Mouse (Mus musculus) common myeloid progenitor, adult 5-6 weeks (primary cell): ENCODE measurements around the gene Apbb2. TPM values are rescaled to one million over a fixed set of nuclear protein-coding genes. Genes with fewer than 3 reads are reported as not detected.

Experiments used
- ATAC-seq: replicated peaks from 2 replicates; pipeline ENCODE4 v1.8.0; 2016; ENCODE audit warnings: low read depth, mild to moderate bottlenecking, moderate TSS enrichment, inconsistent platforms; ENCODE audit not compliant: poor library complexity, severe bottlenecking
- total RNA-seq: library from RNA; stranded (forward); fragments of 200-1000, 187-1606 nt; gene quantifications from 2 replicates; pipeline ENCODE4 v1.2.3, GENCODE M21; 2017

Apbb2 gene
- total RNA-seq, 1 experiment from 2014 or later: 0.87 TPM

DNA sequence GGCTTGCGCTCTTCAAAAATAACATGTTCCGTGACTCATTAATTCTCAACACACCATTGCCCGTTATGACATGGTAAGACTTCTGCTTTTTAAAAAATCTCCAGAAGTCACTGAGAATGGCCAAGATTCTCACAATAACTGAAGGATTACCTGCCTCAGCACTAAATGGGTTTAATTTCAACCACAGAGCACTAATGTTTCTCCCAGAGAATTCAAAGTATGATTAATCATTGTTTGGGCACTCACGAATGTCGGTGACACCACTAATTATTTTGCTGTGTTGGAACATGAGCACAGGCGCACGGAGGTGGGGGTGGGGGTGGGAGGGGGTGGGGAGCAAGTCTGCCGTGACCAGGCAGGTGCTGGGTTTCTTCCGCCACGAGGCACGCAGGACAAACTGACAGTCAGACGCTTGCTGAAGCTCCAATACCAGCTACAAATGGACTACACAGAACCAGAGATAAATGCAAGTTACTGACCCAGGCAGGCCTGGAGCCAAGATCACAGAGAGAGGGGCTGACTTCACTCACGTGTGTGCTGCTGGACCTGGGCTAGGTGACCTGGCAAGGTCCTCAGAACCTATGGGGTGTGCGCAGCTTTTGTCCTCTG is 121.0 kb downstream of the Apbb2 start:
- ATAC-seq: no peak

DNA sequence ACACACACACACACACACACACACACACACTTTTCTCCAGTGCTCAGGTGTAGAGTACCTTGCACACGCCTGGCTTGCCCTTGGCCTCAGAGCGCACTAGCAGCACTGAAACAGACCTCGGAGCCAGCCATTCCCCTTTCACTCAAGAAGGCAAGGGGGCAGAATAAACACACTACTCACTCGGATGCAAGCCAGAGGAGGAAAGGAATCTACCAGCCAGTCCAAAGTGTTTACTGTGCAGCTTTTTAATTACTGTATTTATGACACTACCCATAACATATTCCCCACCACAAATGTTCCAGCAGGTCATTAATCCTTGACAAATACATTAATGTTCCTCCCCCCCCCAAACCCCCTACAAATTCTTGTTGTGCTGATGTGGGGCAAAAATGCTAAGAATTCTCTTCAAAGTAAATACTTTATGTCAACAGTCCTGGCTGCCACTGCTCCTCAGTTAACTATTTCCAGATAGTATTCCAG is 121.7 kb downstream of the Apbb2 start:
- no peak for ATAC-seq

GRCm38 (mm10) chr5:66494651-66495050 is 123.9 kb downstream of the Apbb2 start:
- ATAC-seq: no peak

DNA sequence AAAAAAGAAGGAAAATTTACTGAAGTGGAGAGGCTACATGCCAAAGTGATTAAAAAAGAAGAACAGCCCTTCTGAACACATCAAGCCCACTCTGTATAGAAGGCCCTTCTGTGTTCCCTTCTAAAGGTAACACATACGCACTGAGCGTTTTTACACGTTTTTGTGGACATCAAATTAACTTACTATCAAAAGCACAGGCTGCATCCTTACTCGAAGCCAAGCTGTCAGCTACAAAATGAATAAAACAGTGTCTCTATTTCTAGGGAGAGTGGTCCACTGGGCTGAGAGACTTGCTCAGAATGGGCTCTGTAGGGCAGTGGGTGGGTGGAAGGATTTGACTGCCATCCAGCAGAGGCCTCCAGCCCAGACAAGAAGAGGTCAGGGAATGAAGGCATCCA is 126.0 kb downstream of the Apbb2 start:
- no peak for ATAC-seq

DNA sequence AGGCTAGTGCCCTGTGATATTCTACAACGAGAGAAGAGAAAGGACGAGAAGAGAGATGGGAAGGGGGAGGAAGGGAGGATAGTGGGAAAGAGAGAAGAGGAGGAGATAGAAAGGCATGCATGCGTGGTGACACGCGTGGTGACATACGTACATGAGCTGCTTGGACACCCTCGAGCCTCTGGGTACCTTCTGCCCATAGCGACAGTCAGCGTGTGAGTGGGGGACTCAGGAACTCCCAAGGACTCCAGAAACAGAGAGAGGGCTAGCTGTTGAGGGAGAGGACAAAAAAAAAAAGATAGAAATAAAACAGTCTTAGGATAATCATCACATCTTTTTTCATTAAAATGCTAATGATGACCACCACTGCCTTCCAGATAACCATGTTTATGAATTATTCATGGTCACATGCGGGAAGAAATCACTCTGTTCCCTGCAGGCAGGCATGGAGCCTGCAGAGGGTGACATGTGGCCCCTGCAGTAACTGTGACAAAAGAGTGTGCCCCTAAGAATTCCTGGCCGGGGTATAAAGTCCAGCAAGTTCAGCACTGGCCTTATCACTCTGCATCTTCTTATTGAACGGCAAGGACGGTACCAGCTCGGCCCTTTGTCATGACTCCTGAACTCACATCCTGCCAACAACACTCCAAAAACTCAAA is 126.5 kb downstream of the Apbb2 start:
- no peak for ATAC-seq

DNA sequence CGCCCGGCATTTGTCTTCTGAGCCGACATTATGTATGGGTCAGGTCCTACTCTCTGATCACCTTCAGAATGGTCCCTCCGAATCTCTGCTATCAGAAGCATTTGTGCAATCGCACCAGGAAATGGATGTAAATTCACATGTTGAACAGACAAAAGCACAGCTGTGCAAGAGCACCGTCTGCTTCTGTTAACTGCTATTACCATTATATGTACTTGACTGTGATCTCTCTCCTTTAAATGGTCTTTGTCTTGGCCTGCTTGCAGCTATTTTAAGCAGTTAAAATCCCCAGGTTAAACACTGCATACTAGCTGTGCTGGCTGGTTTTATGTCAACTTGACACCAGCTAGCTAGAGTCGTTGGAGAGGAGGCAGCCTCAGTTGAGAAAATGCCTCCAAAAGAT is 132.6 kb downstream of the Apbb2 start:
- ATAC-seq: no peak

DNA sequence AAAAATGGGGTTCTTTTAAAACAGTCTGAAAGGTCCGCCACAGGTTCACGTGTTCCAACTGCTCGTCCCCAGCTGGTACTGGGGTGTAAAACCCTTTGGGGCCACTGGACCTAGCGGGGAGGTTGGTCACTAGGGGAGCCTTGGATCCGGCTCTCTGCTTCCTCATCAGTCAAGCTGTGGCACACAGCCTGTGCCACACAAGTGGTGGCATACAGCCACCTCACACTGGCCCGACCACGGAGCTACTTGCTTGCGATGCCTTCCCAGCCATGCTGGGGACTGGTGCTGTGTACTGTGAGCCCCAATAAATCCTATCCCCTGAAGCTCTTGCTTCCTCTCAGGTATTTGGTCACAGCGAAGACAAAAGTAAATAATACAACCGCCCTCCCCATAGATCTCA is 142.3 kb downstream of the Apbb2 start:
- no peak for ATAC-seq

DNA sequence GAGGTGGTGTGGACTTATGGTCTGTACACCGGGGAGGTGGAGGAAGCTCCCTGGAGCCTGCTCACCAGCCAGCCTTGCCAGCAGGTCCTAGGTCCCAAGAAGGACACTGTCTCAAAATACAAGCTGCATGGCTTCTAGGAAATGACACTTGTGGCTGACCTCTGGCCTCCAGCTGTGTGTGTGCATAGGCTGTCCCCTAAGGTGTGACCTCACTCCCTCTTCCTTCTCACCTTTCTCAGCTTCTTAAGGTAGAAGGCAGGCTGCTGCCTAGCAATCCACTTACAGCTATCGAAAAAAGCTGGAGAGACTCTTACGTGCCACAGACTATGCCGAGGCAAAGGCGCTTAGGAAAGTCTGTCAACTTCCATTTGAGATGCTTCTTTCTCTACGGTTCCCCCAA is 142.8 kb downstream of the Apbb2 start:
- no peak for ATAC-seq

- ATAC-seq: no peak
Measured at GRCm38 (mm10) chr5:66474153-66474552, 144.4 kb downstream of the Apbb2 start.

- ATAC-seq: no peak
Measured at GRCm38 (mm10) chr5:66473599-66473998, 145.0 kb downstream of the Apbb2 start.

DNA sequence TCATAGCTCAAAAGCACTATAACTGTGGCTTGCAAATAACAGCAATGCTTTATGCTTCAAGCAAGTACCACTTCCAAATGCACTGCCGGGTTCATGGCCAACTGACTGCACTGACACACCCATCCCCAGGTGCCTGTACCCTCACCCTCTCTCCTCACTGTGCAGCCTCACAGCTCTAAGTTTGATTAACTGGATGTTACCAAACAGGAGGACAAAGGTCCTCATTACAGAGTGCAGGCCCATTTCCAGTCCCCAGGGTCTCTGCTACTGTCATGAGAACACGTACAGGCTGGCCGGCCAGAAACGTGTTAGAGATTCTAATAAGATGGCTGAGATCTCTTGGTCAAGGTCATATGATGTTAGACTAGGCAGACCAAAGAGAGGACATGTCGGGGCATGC is 147.7 kb downstream of the Apbb2 start:
- ATAC-seq: no peak

GRCm38 (mm10) chr5:66469685-66470084 is 148.9 kb downstream of the Apbb2 start:
- ATAC-seq: no peak

GRCm38 (mm10) chr5:66468331-66469001 is 150.1 kb downstream of the Apbb2 start:
- ATAC-seq: no peak

DNA sequence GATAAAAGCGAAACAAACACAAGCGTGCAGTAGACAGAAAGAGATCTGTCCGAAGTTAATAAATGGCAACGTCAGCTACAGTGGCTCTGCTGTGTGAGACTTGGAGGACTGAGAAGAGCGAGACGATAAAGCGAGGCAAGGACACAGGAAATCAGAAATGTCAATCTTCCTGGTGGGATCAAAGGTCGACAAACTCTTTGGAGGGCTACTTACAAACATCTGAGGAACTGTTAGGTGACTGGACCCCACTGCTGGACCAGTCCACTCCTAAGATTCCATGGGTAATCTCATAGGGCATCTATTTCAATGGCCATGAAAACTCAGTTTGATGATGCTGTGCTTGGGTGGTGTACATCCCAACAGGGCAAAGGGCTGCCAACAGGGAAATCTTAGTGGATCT is 155.9 kb downstream of the Apbb2 start:
- no peak for ATAC-seq

DNA sequence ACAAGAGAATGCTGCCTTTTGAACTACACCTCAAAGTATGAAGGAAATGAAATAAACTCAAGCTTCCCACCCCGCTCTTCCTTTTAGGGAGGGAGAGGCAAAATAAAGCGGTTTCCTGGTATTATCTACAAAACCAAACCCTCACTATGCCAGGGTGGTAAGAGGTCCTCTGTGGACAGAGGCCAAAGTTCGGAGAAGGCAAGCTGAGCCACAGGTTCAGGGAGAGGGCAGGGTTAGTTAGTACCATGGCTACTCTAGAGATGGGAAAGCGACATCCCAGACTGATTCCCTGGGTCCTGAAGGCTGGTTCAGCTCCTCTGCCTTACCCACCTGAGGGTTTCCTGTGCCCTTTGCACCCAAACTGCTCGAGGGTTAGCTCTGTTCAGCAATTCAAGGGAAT is 159.7 kb downstream of the Apbb2 start:
- no peak for ATAC-seq

- ATAC-seq: no peak
Measured at GRCm38 (mm10) chr5:66455271-66455670, 163.3 kb downstream of the Apbb2 start.

- no peak for ATAC-seq
Measured at GRCm38 (mm10) chr5:66454826-66455225, 163.8 kb downstream of the Apbb2 start.

DNA sequence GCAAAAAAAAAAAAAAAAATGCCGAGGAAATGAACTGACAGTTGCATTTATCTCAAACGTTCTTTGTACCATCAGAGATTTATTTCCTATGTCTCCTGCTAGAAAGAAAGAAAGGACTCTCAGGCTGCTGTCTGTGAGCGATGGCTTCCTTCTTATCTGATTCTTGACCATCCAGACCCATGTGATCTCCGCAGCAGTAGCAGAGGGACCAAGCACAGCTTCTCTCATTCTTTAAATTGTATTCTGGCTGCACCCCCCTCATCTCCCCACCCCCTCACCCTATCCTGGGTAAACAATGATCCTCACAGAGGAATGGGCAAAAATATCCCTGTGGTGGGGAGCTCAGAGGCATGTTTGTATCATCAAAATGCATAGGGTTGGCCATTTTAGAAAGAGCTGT is 165.5 kb downstream of the Apbb2 start:
- no peak for ATAC-seq

DNA sequence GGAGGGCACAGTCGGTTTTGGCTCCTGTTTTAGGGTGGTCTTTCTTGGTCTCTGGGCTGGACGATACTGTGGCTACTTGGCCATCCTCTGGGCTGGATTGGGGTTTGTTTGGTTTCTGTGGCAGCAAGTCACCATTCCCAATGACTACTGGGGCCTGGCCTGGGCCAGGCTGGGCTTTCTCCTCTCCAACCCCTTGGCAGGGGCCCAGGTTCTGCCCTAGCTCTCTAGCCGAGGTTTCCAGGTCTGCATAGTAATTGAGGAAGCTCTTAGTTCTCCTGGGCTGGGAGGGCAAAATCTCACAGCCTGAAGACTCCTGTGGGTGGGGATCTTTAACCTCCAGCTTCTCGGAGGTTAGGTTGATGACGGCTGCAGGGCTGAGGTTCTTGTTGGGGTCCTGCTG is 167.0 kb downstream of the Apbb2 start:
- ATAC-seq: no peak

DNA sequence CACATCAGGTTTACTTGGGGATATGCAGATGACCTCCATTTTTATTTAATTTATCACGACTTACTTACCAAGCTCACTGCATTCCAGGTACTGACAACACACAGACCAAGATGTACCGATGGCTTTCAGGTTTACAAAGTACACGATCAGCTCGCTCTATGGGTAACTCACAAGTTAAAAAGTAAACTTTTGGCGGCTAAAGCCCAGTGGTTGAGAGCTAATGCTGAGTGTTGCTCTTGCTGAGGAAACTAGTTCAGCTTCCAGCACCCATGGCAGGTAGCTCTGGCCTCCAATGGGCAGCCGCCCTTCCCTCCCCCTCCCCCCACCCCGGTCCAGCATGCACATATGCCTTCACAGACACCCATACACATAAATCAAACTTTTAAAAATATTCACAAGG is 173.1 kb downstream of the Apbb2 start:
- ATAC-seq: no peak

DNA sequence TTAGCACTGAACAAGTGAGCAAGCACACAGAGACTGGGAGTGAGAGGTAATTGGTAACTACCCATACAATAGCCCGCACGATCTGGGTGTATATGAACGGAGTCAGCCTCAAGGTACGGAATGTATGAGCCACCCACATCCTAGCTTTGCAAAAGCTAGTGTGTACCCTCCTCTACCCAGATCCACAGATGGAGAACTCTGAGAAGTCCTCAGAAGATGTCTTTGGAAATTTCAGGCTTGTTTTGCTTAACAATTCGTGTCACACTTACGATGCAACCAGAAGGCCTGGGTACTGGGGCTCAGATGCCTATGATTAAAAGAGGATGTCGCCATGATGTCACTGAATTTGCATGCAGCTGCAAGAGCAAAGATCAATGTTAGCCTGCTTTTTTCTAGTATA is 176.3 kb downstream of the Apbb2 start:
- no peak for ATAC-seq
